Mouse (Mus musculus): ENCODE results near the gene Nkap. TPM values are rescaled to one million over a fixed set of nuclear protein-coding genes. Genes with fewer than 3 reads are reported as not detected.
A peak's percentile ranks its signal among the peaks of the same experiment; 100 is the strongest.
"Not testable (repeated sequence)": the region's sequence is repeated elsewhere in the genome, so short reads cannot be mapped to it uniquely, and the experiment has no call there.

Gene Nkap
- polyA plus RNA-seq, 1 experiment from 2014 or later, result 26.3 TPM

GRCm38 (mm10) chrX:37109526-37110192 is 16.9 kb upstream of the Nkap start:
- 20% methylated on average over 27 of the region's 27 CpGs for WGBS
- peak; percentile 85 for ATAC-seq (replicated peaks)

GRCm38 (mm10) chrX:37110193-37110880 is 16.3 kb upstream of the Nkap start, which contains the start of gene Upf3b:
TSS of gene Upf3b (minus strand) at chrX:37110322.
- H3K27ac ChIP-seq, result peak within 1 kb of the TSS; percentile 86
- H3K4me2 ChIP-seq, result peak within 1 kb of the TSS; percentile 54
- H3K27me3 ChIP-seq (replicated peaks), result no peaks in the 10 kb centered on the region
- peaks cover 3% of the 10 kb centered on the region; the same call in 1 of the 2 replicates for H3K4me1 ChIP-seq
- peak; percentile 98 for ATAC-seq (replicated peaks)
- H3K4me3 ChIP-seq, result peak within 1 kb of the TSS; percentile 53
- H3K9ac ChIP-seq, result peak within 1 kb of the TSS; percentile 56
- H3K36me3 ChIP-seq (replicated peaks), result no peaks in the 10 kb centered on the region
- H3K9me3 ChIP-seq, result no peaks in the 10 kb centered on the region
- WGBS, result 14% methylated on average over 30 of the region's 30 CpGs

More at GRCm38 (mm10) chrX:37109526-37110192, 16.9 kb upstream of the Nkap start:
- peak overlapping the region; percentile 86 for H3K27ac ChIP-seq
- no peaks in the 10 kb centered on the region for H3K9me3 ChIP-seq
- H3K4me1 ChIP-seq, result peaks cover 3% of the 10 kb centered on the region; the same call in 1 of the 2 replicates
- H3K27me3 ChIP-seq (replicated peaks), result no peaks in the 10 kb centered on the region
- H3K4me3 ChIP-seq, result peak overlapping the region; percentile 53
- H3K9ac ChIP-seq, result peak overlapping the region; percentile 56
- peak overlapping the region; percentile 54 for H3K4me2 ChIP-seq
- no peaks in the 10 kb centered on the region for H3K36me3 ChIP-seq (replicated peaks)

GRCm38 (mm10) chrX:37110881-37111193 is 15.8 kb upstream of the Nkap start:
- WGBS, result 72% methylated on average over 4 of the region's 4 CpGs

GRCm38 (mm10) chrX:37117085-37117484 is 9.5 kb upstream of the Nkap start:
- no peaks in the 10 kb centered on the region for H3K4me1 ChIP-seq
- no peaks in the 10 kb centered on the region for H3K27me3 ChIP-seq (replicated peaks)
- no CpG with 5 or more reads among the region's 5 CpGs for WGBS
- H3K4me3 ChIP-seq, result no peak overlapping the region
- H3K4me2 ChIP-seq, result no peak overlapping the region
- H3K9me3 ChIP-seq, result no peaks in the 10 kb centered on the region
- no peaks in the 10 kb centered on the region for H3K36me3 ChIP-seq (replicated peaks)
- H3K27ac ChIP-seq, result no peak overlapping the region
- ATAC-seq (replicated peaks), result no peak
- no peak overlapping the region for H3K9ac ChIP-seq

More at GRCm38 (mm10) chrX:37110881-37111193, 15.8 kb upstream of the Nkap start:
- Histone ChIP-seq H3K9me3 (no peaks in the 10 kb centered on the region), H3K4me2 (peak overlapping the region; percentile 15; the same call in 1 of the 2 replicates), H3K36me3 (replicated peaks) (no peaks in the 10 kb centered on the region), H3K27ac (no peak overlapping the region), H3K9ac (no peak overlapping the region), H3K4me3 (0 out of 2 replicates have a peak overlapping the region, but pooled peaks have one; percentile 53), H3K4me1 (peaks cover 3% of the 10 kb centered on the region; the same call in 1 of the 2 replicates), H3K27me3 (replicated peaks) (no peaks in the 10 kb centered on the region)
- ATAC-seq (replicated peaks), result no peak

- H3K27me3 ChIP-seq (replicated peaks), result no peaks in the 10 kb centered on the region
- no peak overlapping the region for H3K4me2 ChIP-seq
- WGBS, result 57% methylated on average over 3 of the region's 3 CpGs
- no peak overlapping the region for H3K4me3 ChIP-seq
- H3K36me3 ChIP-seq (replicated peaks), result no peaks in the 10 kb centered on the region
- H3K27ac ChIP-seq, result no peak overlapping the region
- no peak overlapping the region for H3K9ac ChIP-seq
- ATAC-seq (replicated peaks), result no peak
- H3K4me1 ChIP-seq, result no peaks in the 10 kb centered on the region
- no peaks in the 10 kb centered on the region for H3K9me3 ChIP-seq
These were observed 7.0 kb upstream of the Nkap start for GRCm38 (mm10) chrX:37119585-37119984.

GRCm38 (mm10) chrX:37120212-37120611 is 6.4 kb upstream of the Nkap start:
- 72% methylated on average over 5 of the region's 5 CpGs for WGBS
- Histone ChIP-seq H3K9me3 (no peaks in the 10 kb centered on the region), H3K27ac (no peak overlapping the region), H3K4me3 (no peak overlapping the region), H3K36me3 (replicated peaks) (no peaks in the 10 kb centered on the region), H3K9ac (no peak overlapping the region), H3K4me2 (no peak overlapping the region), H3K27me3 (replicated peaks) (no peaks in the 10 kb centered on the region), H3K4me1 (no peaks in the 10 kb centered on the region)
- ATAC-seq (replicated peaks), result no peak

GRCm38 (mm10) chrX:37125511-37125910 is 1.1 kb upstream of the Nkap start:
- WGBS, result 97% methylated on average over 7 of the region's 7 CpGs

GRCm38 (mm10) chrX:37141732-37142131 is 15.1 kb downstream of the Nkap start:
- no peak for ATAC-seq (replicated peaks)
- no peak overlapping the region for H3K27ac ChIP-seq
- H3K9ac ChIP-seq, result no peak overlapping the region
- H3K9me3 ChIP-seq, result no peaks in the 10 kb centered on the region
- 81% methylated on average over 3 of the region's 3 CpGs for WGBS
- no peaks in the 10 kb centered on the region for H3K27me3 ChIP-seq (replicated peaks)
- H3K4me1 ChIP-seq, result no peaks in the 10 kb centered on the region
- H3K4me3 ChIP-seq, result no peak overlapping the region
- 0 out of 2 replicates have a peak, but pooled peaks cover 2% of the 10 kb centered on the region for H3K36me3 ChIP-seq (replicated peaks)
- no peak overlapping the region for H3K4me2 ChIP-seq

More at GRCm38 (mm10) chrX:37125511-37125910, 1.1 kb upstream of the Nkap start:
- no peak overlapping the region for H3K9ac ChIP-seq
- H3K27me3 ChIP-seq (replicated peaks), result no peaks in the 10 kb centered on the region
- H3K36me3 ChIP-seq (replicated peaks), result no peaks in the 10 kb centered on the region
- H3K4me2 ChIP-seq, result no peak overlapping the region
- no peaks in the 10 kb centered on the region for H3K9me3 ChIP-seq
- H3K4me3 ChIP-seq, result no peak overlapping the region
- H3K4me1 ChIP-seq, result peaks cover 13% of the 10 kb centered on the region
- H3K27ac ChIP-seq, result no peak overlapping the region
- no peak for ATAC-seq (replicated peaks)

GRCm38 (mm10) chrX:37144498-37144897 is 17.9 kb downstream of the Nkap start:
- not testable (repeated sequence) for H3K4me1 ChIP-seq; H3K9ac ChIP-seq; H3K4me2 ChIP-seq; H3K27me3 ChIP-seq (replicated peaks); H3K27ac ChIP-seq; H3K4me3 ChIP-seq; ATAC-seq (replicated peaks); H3K9me3 ChIP-seq; H3K36me3 ChIP-seq (replicated peaks)
- WGBS, result 40% methylated on average over 2 of the region's 4 CpGs

- Histone ChIP-seq H3K4me2 (no peak overlapping the region), H3K27ac (no peak overlapping the region), H3K4me1 (no peaks in the 10 kb centered on the region), H3K27me3 (replicated peaks) (no peaks in the 10 kb centered on the region), H3K4me3 (no peak overlapping the region), H3K9ac (no peak overlapping the region), H3K36me3 (replicated peaks) (no peaks in the 10 kb centered on the region), H3K9me3 (no peaks in the 10 kb centered on the region)
- WGBS, result 78% methylated on average over 2 of the region's 2 CpGs
- no peak for ATAC-seq (replicated peaks)
These were observed 18.4 kb downstream of the Nkap start for GRCm38 (mm10) chrX:37144954-37145353.

GRCm38 (mm10) chrX:37157839-37158238 is 31.2 kb downstream of the Nkap start:
- H3K4me3 ChIP-seq, result no peak overlapping the region
- no peak overlapping the region for H3K27ac ChIP-seq
- H3K9ac ChIP-seq, result no peak overlapping the region
- ATAC-seq (replicated peaks), result no peak
- no peaks in the 10 kb centered on the region for H3K27me3 ChIP-seq (replicated peaks)
- 58% methylated on average over 4 of the region's 4 CpGs for WGBS
- no peak overlapping the region for H3K4me2 ChIP-seq
- H3K4me1 ChIP-seq, result no peaks in the 10 kb centered on the region
- H3K9me3 ChIP-seq, result no peaks in the 10 kb centered on the region
- H3K36me3 ChIP-seq (replicated peaks), result no peaks in the 10 kb centered on the region

GRCm38 (mm10) chrX:37161169-37161568 is 34.6 kb downstream of the Nkap start:
- WGBS, result 84% methylated on average over 10 of the region's 10 CpGs
- Histone ChIP-seq H3K36me3 (replicated peaks) (no peaks in the 10 kb centered on the region), H3K4me1 (no peaks in the 10 kb centered on the region), H3K9ac (no peak overlapping the region), H3K4me3 (no peak overlapping the region), H3K27ac (no peak overlapping the region), H3K4me2 (no peak overlapping the region), H3K9me3 (no peaks in the 10 kb centered on the region), H3K27me3 (replicated peaks) (no peaks in the 10 kb centered on the region)
- ATAC-seq (replicated peaks), result no peak
